Mouse (Mus musculus) CH12.LX (cell line): Measurements from ENCODE around the gene Pigo. TPM values are rescaled to one million over a fixed set of nuclear protein-coding genes. Genes with fewer than 3 reads are reported as not detected.

Source experiments
- DNase-seq: peaks from one replicate; pipeline ENCODE4 v3.0.0-alpha.2; 2013; ENCODE audit errors: extremely low read depth
- H3K27ac ChIP-seq: 2 replicates; pipeline ENCODE4 v1.5.1; 2012; ENCODE audit warnings: low read depth, mild to moderate bottlenecking, control low read depth, moderate library complexity; ENCODE audit not compliant: insufficient read depth
- H3K27me3 ChIP-seq: replicated peaks from 2 replicates; pipeline ENCODE3; 2012; ENCODE audit warnings: inconsistent platforms
- H3K36me3 ChIP-seq, 2 experiments: replicated peaks in 1 of 2; 2 replicates each; pipeline versions ENCODE3 to v1.6.1; 2012; ENCODE audit warnings: inconsistent platforms in 1 of 2, low read length in 1 of 2, mild to moderate bottlenecking in 1 of 2, mixed read lengths in 1 of 2, moderate library complexity in 1 of 2; ENCODE audit not compliant: control insufficient read depth in 1 of 2, insufficient read depth in 1 of 2
- H3K4me1 ChIP-seq, 2 experiments: 2 replicates each; pipeline ENCODE4 v1.6.1; 2012; ENCODE audit warnings: inconsistent platforms in 1 of 2, moderate library complexity in 1 of 2; ENCODE audit not compliant: insufficient read depth in 2 of 2, control insufficient read depth in 1 of 2
- H3K4me2 ChIP-seq: 2 replicates; pipeline ENCODE4 v1.6.1; 2012; ENCODE audit warnings: low read depth, mild to moderate bottlenecking, control low read depth; ENCODE audit not compliant: poor library complexity, insufficient read depth, severe bottlenecking
- H3K4me3 ChIP-seq, 3 experiments: fragments of 150-350 bp in 1 of 3; sonication (generic) in 1 of 3; replicated peaks in 1 of 3; 2 replicates each; pipeline versions ENCODE3 to v1.5.1; 2011 to 2012; ENCODE audit warnings: low read depth in 2 of 3, low read length in 2 of 3, mild to moderate bottlenecking in 2 of 3, moderate library complexity in 2 of 3, control low read depth in 1 of 3, improper control_type of control experiment in 1 of 3, inconsistent platforms in 1 of 3, mixed read lengths in 1 of 3; ENCODE audit not compliant: poor library complexity in 1 of 3
- H3K79me2 ChIP-seq: replicated peaks from 2 replicates; pipeline ENCODE4 v1.6.1; 2012; ENCODE audit warnings: mild to moderate bottlenecking, moderate library complexity; ENCODE audit not compliant: control insufficient read depth, poor library complexity, insufficient read depth, severe bottlenecking; ENCODE audit errors: extremely low read depth
- H3K9ac ChIP-seq: 2 replicates; pipeline ENCODE4 v1.6.1; 2012; ENCODE audit warnings: low read depth, mild to moderate bottlenecking, control low read depth, moderate library complexity; ENCODE audit not compliant: insufficient read depth
- H3K9me3 ChIP-seq: replicated peaks from 2 replicates; pipeline ENCODE3; 2012; ENCODE audit warnings: low read length, inconsistent platforms, mixed read lengths
- BHLHE40 ChIP-seq: IDR thresholded peaks from 2 replicates; pipeline ENCODE4 v1.6.1; 2011; ENCODE audit warnings: mild to moderate bottlenecking, low read depth, low read length, improper control_type of control experiment
- CHD2 ChIP-seq: IDR thresholded peaks from 2 replicates; pipeline ENCODE4 v1.6.1; 2011; ENCODE audit warnings: low read length, improper control_type of control experiment
- CTCF ChIP-seq, 2 experiments: IDR thresholded peaks in 1 of 2; conservative IDR thresholded peaks in 1 of 2; 2 replicates each; pipeline ENCODE4 v1.5.1; 2011 to 2012; ENCODE audit warnings: low read depth in 2 of 2, low read length in 2 of 2, improper control_type of control experiment in 1 of 2, inconsistent platforms in 1 of 2, mild to moderate bottlenecking in 1 of 2, moderate library complexity in 1 of 2
- E2F4 ChIP-seq: IDR thresholded peaks from 2 replicates; pipeline ENCODE4 v1.6.1; 2011; ENCODE audit warnings: low read depth, low read length, improper control_type of control experiment; ENCODE audit not compliant: insufficient replicate concordance
- ELF1 ChIP-seq: IDR thresholded peaks from 2 replicates; pipeline ENCODE4 v1.6.1; 2014; ENCODE audit warnings: low read depth, mild to moderate bottlenecking, inconsistent platforms, low read length, improper control_type of control experiment
- HCFC1 ChIP-seq: IDR thresholded peaks from 2 replicates; pipeline ENCODE4 v1.6.1; 2012; ENCODE audit warnings: low read depth, mild to moderate bottlenecking, inconsistent platforms, low read length, improper control_type of control experiment
- IRF4 ChIP-seq: IDR thresholded peaks from 2 replicates; pipeline ENCODE4 v1.6.1; 2014; ENCODE audit warnings: low read depth, mild to moderate bottlenecking, inconsistent platforms, low read length, improper control_type of control experiment
- JUN ChIP-seq: IDR thresholded peaks from 2 replicates; pipeline ENCODE4 v1.6.1; 2011; ENCODE audit warnings: low read depth, mild to moderate bottlenecking, low read length, improper control_type of control experiment, moderate library complexity; ENCODE audit not compliant: insufficient read depth
- JUND ChIP-seq: conservative IDR thresholded peaks from 2 replicates; pipeline ENCODE4 v1.6.1; 2011; ENCODE audit warnings: low read depth, low read length, improper control_type of control experiment
- MAFK ChIP-seq: IDR thresholded peaks from 2 replicates; pipeline ENCODE4 v1.6.1; 2011; ENCODE audit warnings: low read length, improper control_type of control experiment; ENCODE audit not compliant: insufficient replicate concordance
- MAX ChIP-seq: IDR thresholded peaks from 2 replicates; pipeline ENCODE4 v1.6.1; 2011; ENCODE audit warnings: low read length, improper control_type of control experiment
- MAZ ChIP-seq: IDR thresholded peaks from 2 replicates; pipeline ENCODE4 v1.6.1; 2012; ENCODE audit warnings: low read depth, mild to moderate bottlenecking, inconsistent platforms, low read length, improper control_type of control experiment, moderate library complexity
- NELFE ChIP-seq: IDR thresholded peaks from 2 replicates; pipeline ENCODE4 v1.6.1; 2011; ENCODE audit warnings: low read depth, low read length, improper control_type of control experiment
- PAX5 ChIP-seq: IDR thresholded peaks from 2 replicates; pipeline ENCODE4 v1.6.1; 2012; ENCODE audit warnings: low read length, inconsistent platforms, mixed read lengths
- POLR2A ChIP-seq: IDR thresholded peaks from 2 replicates; pipeline ENCODE4 v1.6.1; 2011; ENCODE audit warnings: low read depth, mild to moderate bottlenecking, improper control_type of control experiment, low read length
- RAD21 ChIP-seq: IDR thresholded peaks from 2 replicates; pipeline ENCODE4 v1.6.1; 2011; ENCODE audit warnings: low read depth, mild to moderate bottlenecking, low read length, improper control_type of control experiment, moderate library complexity
- RCOR1 ChIP-seq: conservative IDR thresholded peaks from 2 replicates; pipeline ENCODE4 v1.6.1; 2012; ENCODE audit warnings: low read depth, mild to moderate bottlenecking, inconsistent platforms, low read length, improper control_type of control experiment
- TBP ChIP-seq: conservative IDR thresholded peaks from 2 replicates; pipeline ENCODE4 v1.6.1; 2011; ENCODE audit warnings: low read depth, low read length, improper control_type of control experiment
- TCF12 ChIP-seq: IDR thresholded peaks from 2 replicates; pipeline ENCODE4 v1.6.1; 2014; ENCODE audit warnings: low read depth, mild to moderate bottlenecking, inconsistent platforms, low read length, improper control_type of control experiment
- UBTF ChIP-seq: IDR thresholded peaks from 2 replicates; pipeline ENCODE4 v1.6.1; 2012; ENCODE audit warnings: low read depth, mild to moderate bottlenecking, inconsistent platforms, low read length, improper control_type of control experiment, moderate library complexity
- USF1 ChIP-seq: IDR thresholded peaks from 2 replicates; pipeline ENCODE4 v1.6.1; 2014; ENCODE audit warnings: low read depth, mild to moderate bottlenecking, inconsistent platforms, low read length, improper control_type of control experiment
- USF2 ChIP-seq: conservative IDR thresholded peaks from 2 replicates; pipeline ENCODE4 v1.6.1; 2011; ENCODE audit warnings: low read depth, low read length, improper control_type of control experiment
- ZC3H11A ChIP-seq: IDR thresholded peaks from 2 replicates; pipeline ENCODE4 v1.6.1; 2012; ENCODE audit warnings: low read depth, mild to moderate bottlenecking, inconsistent platforms, low read length, improper control_type of control experiment
- ZKSCAN1 ChIP-seq: IDR thresholded peaks from 2 replicates; pipeline ENCODE4 v1.6.1; 2012; ENCODE audit warnings: low read depth, inconsistent platforms, low read length, improper control_type of control experiment, borderline replicate concordance
- ZMIZ1 ChIP-seq: IDR thresholded peaks from 2 replicates; pipeline ENCODE4 v1.6.1; 2012; ENCODE audit warnings: low read depth, mild to moderate bottlenecking, inconsistent platforms, low read length, improper control_type of control experiment
- dilution Hi-C: fragments of 300-500 bp; cut with MboI; formaldehyde crosslinking; loops from 2 replicates; pipeline ENCODE4 v1.14.3; 2020; ENCODE audit warnings: low sequenced_read_pairs; ENCODE audit not compliant: extremely low pct_unique_long_range_greater_than_20kb, extremely low pct_ligation_motif_present
- in situ Hi-C: fragments of 300-500 bp; cut with MboI; formaldehyde crosslinking; loops from 3 replicates; pipeline ENCODE4 v1.14.3; 2019; ENCODE audit warnings: low sequenced_read_pairs, low pct_ligation_motif_present, low pct_unique_long_range_greater_than_20kb, mixed read lengths
- polyA plus RNA-seq: library from polyadenylated mRNA; unstranded; fragments of >175 nt; gene quantifications from 2 replicates; pipeline ENCODE4 v1.2.1, GENCODE M21; 2012; ENCODE audit warnings: low read depth; ENCODE audit not compliant: insufficient read length
- total RNA-seq, 2 experiments: library from RNA; depleted of rRNA; stranded (reverse); fragments of 300-350 nt in 1 of 2; fragments of >200 nt in 1 of 2; gene quantifications; 2 replicates each; pipeline ENCODE4 v1.2.3; 2012 to 2014

Gene Pigo
- total and polyA plus RNA-seq, 3 experiments: 8.0 to 19.4 (median 18.7) TPM

DNA sequence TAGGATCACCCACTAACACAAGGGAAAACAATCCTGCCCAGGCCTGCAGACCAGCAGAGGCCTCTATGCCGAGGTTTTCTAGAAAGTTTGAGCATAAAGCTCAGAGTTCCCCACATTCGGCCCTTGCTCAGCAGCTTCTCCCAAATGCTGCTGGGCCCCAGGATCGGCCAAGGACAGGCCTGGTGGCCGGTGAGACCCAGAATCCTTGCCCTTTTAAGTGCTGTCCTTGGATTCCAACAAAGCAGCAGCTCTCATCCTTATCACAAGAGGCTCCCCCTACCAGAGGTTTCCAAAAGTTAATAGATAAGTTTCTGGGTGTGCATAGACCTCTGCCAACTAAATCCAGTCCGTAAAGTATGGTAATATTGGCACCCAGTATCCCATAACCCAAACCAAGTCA is 51.8 kb downstream of the Pigo start (continued):
- TF ChIP-seq MAX: no peak
- no peak for TF ChIP-seq ZC3H11A

DNA sequence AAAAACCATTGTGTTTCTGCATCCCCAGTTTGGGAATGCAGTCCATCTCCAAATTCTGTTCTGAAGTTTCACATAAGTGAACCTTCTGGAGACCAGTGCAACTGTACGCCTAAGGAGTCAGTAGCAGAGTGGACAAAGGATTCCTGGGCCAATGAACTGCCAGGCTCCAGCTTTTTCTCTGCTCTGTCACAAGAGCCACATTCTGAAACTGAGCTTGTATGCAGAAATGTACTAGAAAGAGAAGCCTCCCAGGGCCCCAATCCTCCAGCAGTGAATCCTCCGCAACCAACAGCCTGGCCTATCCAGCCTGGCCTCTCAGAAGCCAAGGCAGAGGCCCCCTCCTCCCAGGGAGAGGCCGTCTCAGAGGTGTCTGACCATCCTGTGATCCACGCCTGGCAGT is 52.7 kb downstream of the Pigo start:
- Histone ChIP-seq H3K27me3 (no peaks in the 10 kb centered on the region), H3K36me3 (peaks cover 5 to 37% of the 10 kb centered on the region in 2 experiments), H3K27ac (no peak overlapping the region), H3K9me3 (no peaks in the 10 kb centered on the region), H3K4me2 (no peak overlapping the region), H3K4me3 (no peak overlapping the region), H3K4me1 (no peaks in the 10 kb centered on the region), H3K79me2 (no peaks in the 10 kb centered on the region), H3K9ac (no peak overlapping the region)
- no peak for DNase-seq
- dilution Hi-C loops: no loop called here
- TF ChIP-seq CTCF (conservative IDR thresholded peaks at IDR 0.05 in 1 of 2, IDR thresholded peaks at IDR 0.05 in 1 of 2; ENCODE audit: low read depth in 2 of 2, low read length in 2 of 2): no peak
- no peak for TF ChIP-seq JUN
- TF ChIP-seq MAFK: no peak
- no peak for TF ChIP-seq ZKSCAN1
- TF ChIP-seq HCFC1: no peak
- no peak for TF ChIP-seq RAD21
- no peak for TF ChIP-seq PAX5
- TF ChIP-seq POLR2A: no peak
- no peak for TF ChIP-seq E2F4
- TF ChIP-seq JUND: no peak
- no peak for TF ChIP-seq BHLHE40
- no peak for TF ChIP-seq UBTF
- TF ChIP-seq IRF4: no peak
- TF ChIP-seq ZMIZ1: no peak
- TF ChIP-seq CHD2: no peak
- TF ChIP-seq NELFE: no peak
- no peak for TF ChIP-seq TCF12
- TF ChIP-seq ELF1: no peak
- no peak for TF ChIP-seq RCOR1
- no peak for TF ChIP-seq USF1
- in situ Hi-C loops: no loop called here

DNA sequence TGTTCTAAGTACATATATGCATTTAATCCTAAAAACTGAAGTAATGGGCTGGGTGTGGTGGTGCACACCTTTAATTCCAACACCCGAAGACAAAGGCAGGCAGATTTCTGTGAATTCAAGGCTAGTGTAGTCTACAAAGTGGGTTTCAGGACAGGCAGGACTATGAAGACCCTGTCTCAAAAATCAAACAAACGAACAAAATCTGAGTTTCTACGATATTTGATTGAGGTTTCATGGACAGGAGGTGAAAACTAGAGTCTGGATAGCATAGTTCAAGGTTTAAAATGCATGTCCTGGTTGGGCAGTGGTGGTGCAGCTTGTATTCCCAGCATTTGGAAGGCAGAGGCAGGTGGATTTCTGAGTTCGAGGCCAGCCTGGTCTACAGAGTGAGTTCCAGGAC is 56.3 kb downstream of the Pigo start, which contains the start of gene 1700022I11Rik:
1700022I11Rik (plus strand) TSS at position 301 of the 400 bp plus-strand sequence.
- Histone ChIP-seq H3K9me3 (no peaks in the 10 kb centered on the region), H3K4me1 (peaks cover 8 to 18% of the 10 kb centered on the region in 2 experiments), H3K27ac (no peak within 1 kb of the TSS), H3K4me2 (no peak within 1 kb of the TSS), H3K9ac (no peak within 1 kb of the TSS), H3K27me3 (no peaks in the 10 kb centered on the region), H3K36me3 (peaks cover 0 to 17% of the 10 kb centered on the region in 2 experiments), H3K79me2 (no peaks in the 10 kb centered on the region), H3K4me3 (no peak within 1 kb of the TSS)
- TF ChIP-seq TBP (no peak), USF1 (no peak), USF2 (no peak), ZMIZ1 (no peak), NELFE (no peak), MAZ (no peak)
- dilution Hi-C loops (no loop called here), in situ Hi-C loops (no loop called here)
- no peak for DNase-seq
